Mouse (Mus musculus): ENCODE measurements around the gene Cdpf1.

Cdpf1 gene

GRCm38 (mm10) chr15:85811535-85812277 is at the start of gene Cdpf1:
Cdpf1 (minus strand) TSS chr15:85811697.
- DNase-seq (ENCODE audit: low read depth, low spot score) = peak; percentile 97

- DNase-seq (ENCODE audit: low read depth, low spot score) = peak; percentile 98
Observed at GRCm38 (mm10) chr15:85859490-85860031, 48.1 kb upstream of the Cdpf1 start, which contains the start of gene Gtse1. Gtse1 (plus strand) TSS chr15:85859745.

- no peak for DNase-seq (ENCODE audit: low read depth, low spot score)
Observed at GRCm38 (mm10) chr15:85858980-85859489, 47.5 kb upstream of the Cdpf1 start.

GRCm38 (mm10) chr15:85851656-85852392 is 40.3 kb upstream of the Cdpf1 start:
- DNase-seq (ENCODE audit: low read depth, low spot score) = peak; percentile 69

GRCm38 (mm10) chr15:85845071-85845470 is 33.6 kb upstream of the Cdpf1 start:
- DNase-seq (ENCODE audit: low read depth, low spot score) = no peak

- no peak for DNase-seq (ENCODE audit: low read depth, low spot score)
Observed at GRCm38 (mm10) chr15:85841796-85842360, 30.4 kb upstream of the Cdpf1 start.

- DNase-seq (ENCODE audit: low read depth, low spot score) = peak; percentile 80
Observed at GRCm38 (mm10) chr15:85840983-85841382, 29.5 kb upstream of the Cdpf1 start.

- no peak for DNase-seq (ENCODE audit: low read depth, low spot score)
Observed at GRCm38 (mm10) chr15:85836887-85837286, 25.4 kb upstream of the Cdpf1 start.

- DNase-seq (ENCODE audit: low read depth, low spot score) = peak; percentile 39
Observed at GRCm38 (mm10) chr15:85835335-85835734, 23.8 kb upstream of the Cdpf1 start.

GRCm38 (mm10) chr15:85832599-85832998 is 21.1 kb upstream of the Cdpf1 start:
- DNase-seq (ENCODE audit: low read depth, low spot score) = no peak

GRCm38 (mm10) chr15:85831954-85832590 is 20.6 kb upstream of the Cdpf1 start, which contains the start of gene Ttc38:
Ttc38 (plus strand) TSS chr15:85832306.
- DNase-seq (ENCODE audit: low read depth, low spot score) = peak; percentile 89

- no peak for DNase-seq (ENCODE audit: low read depth, low spot score)
Observed at GRCm38 (mm10) chr15:85829470-85829869, 18.0 kb upstream of the Cdpf1 start.

- DNase-seq (ENCODE audit: low read depth, low spot score) = no peak
Observed at GRCm38 (mm10) chr15:85828071-85828470, 16.6 kb upstream of the Cdpf1 start.

GRCm38 (mm10) chr15:85826676-85827075 is 15.2 kb upstream of the Cdpf1 start:
- DNase-seq (ENCODE audit: low read depth, low spot score) = no peak

GRCm38 (mm10) chr15:85822011-85822359 is 10.5 kb upstream of the Cdpf1 start:
- DNase-seq (ENCODE audit: low read depth, low spot score) = peak; percentile 59

- DNase-seq (ENCODE audit: low read depth, low spot score) = no peak
Observed at GRCm38 (mm10) chr15:85821203-85822010, 9.9 kb upstream of the Cdpf1 start, which contains the start of gene Pkdrej. Pkdrej (minus strand) TSS chr15:85821734.

- DNase-seq (ENCODE audit: low read depth, low spot score) = peak; percentile 84
Observed at GRCm38 (mm10) chr15:85813428-85813827, 1.9 kb upstream of the Cdpf1 start.

- DNase-seq (ENCODE audit: low read depth, low spot score) = no peak
Observed at GRCm38 (mm10) chr15:85810806-85811521, 533 bp downstream of the Cdpf1 start.

GRCm38 (mm10) chr15:85810462-85810805 is 1.1 kb downstream of the Cdpf1 start:
- no peak for DNase-seq (ENCODE audit: low read depth, low spot score)

- DNase-seq (ENCODE audit: low read depth, low spot score) = no peak
Observed at GRCm38 (mm10) chr15:85809091-85809490, 2.4 kb downstream of the Cdpf1 start.
